Mouse (Mus musculus) E14TG2a.4 (cell line): ENCODE results near the gene Zfp14.

ENCODE experiments used
- CTCF ChIP-seq: conservative IDR thresholded peaks from 2 replicates; pipeline ENCODE4 v1.5.1; 2014; ENCODE audit warnings: low read length
- POU5F1 ChIP-seq: IDR thresholded peaks from 2 replicates; pipeline ENCODE4 v1.6.1; 2014; ENCODE audit warnings: low read length, borderline replicate concordance

GRCm38 (mm10) chr7:29992698-29993097, 58.5 kb downstream of the Zfp14 start:
- TF ChIP-seq CTCF: no peak
- TF ChIP-seq POU5F1: no peak
